Mouse (Mus musculus) MEL (cell line): ENCODE measurements around the gene Kcnd3. TPM values are rescaled to one million over a fixed set of nuclear protein-coding genes. Genes with fewer than 3 reads are reported as not detected.

Source experiments
- DNase-seq: peaks from one replicate; pipeline ENCODE4 v3.0.0; 2011; ENCODE audit warnings: low read depth, low spot score
- H3K27ac ChIP-seq: 2 replicates; pipeline ENCODE4 v1.5.1; 2012; ENCODE audit warnings: low read depth, mild to moderate bottlenecking, control low read depth, low read length, moderate library complexity; ENCODE audit not compliant: control insufficient read depth
- H3K27me3 ChIP-seq, 2 experiments: fragments of 150-350 bp in 1 of 2; sonication (generic) in 1 of 2; 2 replicates each; pipeline ENCODE4 v1.6.1; 2012; ENCODE audit warnings: low read length in 2 of 2, mild to moderate bottlenecking in 2 of 2, improper control_type of control experiment in 1 of 2, moderate library complexity in 1 of 2; ENCODE audit not compliant: insufficient read depth in 2 of 2, control insufficient read depth in 1 of 2
- H3K36me3 ChIP-seq, 2 experiments: 2 replicates each; pipeline ENCODE4 v1.6.1; 2012 to 2014; ENCODE audit warnings: low read length in 2 of 2, improper control_type of control experiment in 1 of 2, inconsistent platforms in 1 of 2, mild to moderate bottlenecking in 1 of 2; ENCODE audit not compliant: insufficient read depth in 2 of 2, control insufficient read depth in 1 of 2
- H3K4me1 ChIP-seq, 2 experiments: fragments of 150-350 bp in 1 of 2; sonication (generic) in 1 of 2; 2 replicates each; pipeline ENCODE4 v1.6.1; 2012; ENCODE audit warnings: low read length in 2 of 2, improper control_type of control experiment in 1 of 2, mild to moderate bottlenecking in 1 of 2; ENCODE audit not compliant: insufficient read depth in 2 of 2, control insufficient read depth in 1 of 2
- H3K4me3 ChIP-seq, 2 experiments: fragments of 150-350 bp in 1 of 2; sonication (generic) in 1 of 2; 2 replicates each; pipeline ENCODE4 v1.5.1; 2012; ENCODE audit warnings: low read depth in 2 of 2, low read length in 2 of 2, mild to moderate bottlenecking in 2 of 2, moderate library complexity in 2 of 2, control low read depth in 1 of 2, improper control_type of control experiment in 1 of 2; ENCODE audit not compliant: control insufficient read depth in 1 of 2, insufficient read depth in 1 of 2
- H3K79me2 ChIP-seq: 2 replicates; pipeline ENCODE4 v1.6.1; 2012; ENCODE audit warnings: mild to moderate bottlenecking, low read length, moderate library complexity; ENCODE audit not compliant: control insufficient read depth, poor library complexity, insufficient read depth
- H3K9ac ChIP-seq: 2 replicates; pipeline ENCODE4 v1.6.1; 2012; ENCODE audit warnings: low read depth, mild to moderate bottlenecking, control low read depth, low read length, moderate library complexity; ENCODE audit not compliant: control insufficient read depth, poor library complexity, severe bottlenecking
- H3K9me3 ChIP-seq: fragments of 150-350 bp; sonication (generic); replicated peaks from 2 replicates; pipeline ENCODE4 v1.6.1; 2012; ENCODE audit warnings: mild to moderate bottlenecking, low read length, improper control_type of control experiment, moderate library complexity; ENCODE audit not compliant: insufficient read depth
- BHLHE40 ChIP-seq: IDR thresholded peaks from 2 replicates; pipeline ENCODE4 v1.6.1; 2012; ENCODE audit warnings: low read depth, mild to moderate bottlenecking, inconsistent platforms, low read length, improper control_type of control experiment, borderline replicate concordance
- CHD1 ChIP-seq: IDR thresholded peaks from 2 replicates; pipeline ENCODE4 v1.6.1; 2012; ENCODE audit warnings: low read depth, mild to moderate bottlenecking, inconsistent platforms, low read length, improper control_type of control experiment
- CHD2 ChIP-seq: IDR thresholded peaks from 2 replicates; pipeline ENCODE4 v1.6.1; 2011; ENCODE audit warnings: low read length, improper control_type of control experiment
- CTCF ChIP-seq, 3 experiments: IDR thresholded peaks in 2 of 3; conservative IDR thresholded peaks in 1 of 3; 2 replicates each; pipeline ENCODE4 v1.5.1; 2011 to 2012; ENCODE audit warnings: low read length in 3 of 3, low read depth in 2 of 3, mild to moderate bottlenecking in 2 of 3, improper control_type of control experiment in 1 of 3, inconsistent platforms in 1 of 3, mixed read lengths in 1 of 3, moderate library complexity in 1 of 3; ENCODE audit not compliant: control insufficient read depth in 1 of 3, insufficient read depth in 1 of 3, poor library complexity in 1 of 3, severe bottlenecking in 1 of 3
- ELF1 ChIP-seq: IDR thresholded peaks from 2 replicates; pipeline ENCODE4 v1.6.1; 2014; ENCODE audit warnings: low read depth, mild to moderate bottlenecking, inconsistent platforms, low read length, improper control_type of control experiment, moderate library complexity
- EP300 ChIP-seq, 2 experiments: IDR thresholded peaks; 2 replicates each; pipeline ENCODE4 v1.6.1; 2011; ENCODE audit warnings: improper control_type of control experiment in 2 of 2, low read length in 2 of 2, low read depth in 1 of 2, mild to moderate bottlenecking in 1 of 2
- ETS1 ChIP-seq: IDR thresholded peaks from 2 replicates; pipeline ENCODE4 v1.6.1; 2012; ENCODE audit warnings: low read depth, mild to moderate bottlenecking, inconsistent platforms, low read length, improper control_type of control experiment, moderate library complexity
- GABPA ChIP-seq: IDR thresholded peaks from 2 replicates; pipeline ENCODE4 v1.6.1; 2012; ENCODE audit warnings: low read depth, mild to moderate bottlenecking, inconsistent platforms, low read length, improper control_type of control experiment, moderate library complexity
- HCFC1 ChIP-seq: IDR thresholded peaks from 2 replicates; pipeline ENCODE4 v1.6.1; 2012; ENCODE audit warnings: low read depth, mild to moderate bottlenecking, inconsistent platforms, low read length, improper control_type of control experiment, moderate library complexity
- JUND ChIP-seq: IDR thresholded peaks from 2 replicates; pipeline ENCODE4 v1.6.1; 2011; ENCODE audit warnings: low read depth, mild to moderate bottlenecking, improper control_type of control experiment, low read length
- KAT2A ChIP-seq: conservative IDR thresholded peaks from 2 replicates; pipeline ENCODE4 v1.6.1; 2012; ENCODE audit warnings: low read depth, low read length, improper control_type of control experiment, inconsistent platforms
- MAFK ChIP-seq: IDR thresholded peaks from 2 replicates; pipeline ENCODE4 v1.6.1; 2011; ENCODE audit warnings: low read depth, mild to moderate bottlenecking, low read length, improper control_type of control experiment, borderline replicate concordance
- MAX ChIP-seq: IDR thresholded peaks from 2 replicates; pipeline ENCODE4 v1.6.1; 2011; ENCODE audit warnings: low read length, improper control_type of control experiment
- MAZ ChIP-seq: IDR thresholded peaks from 2 replicates; pipeline ENCODE4 v1.6.1; 2012; ENCODE audit warnings: low read depth, mild to moderate bottlenecking, inconsistent platforms, low read length, improper control_type of control experiment
- MEF2A ChIP-seq: IDR thresholded peaks from 2 replicates; pipeline ENCODE4 v1.6.1; 2014; ENCODE audit warnings: low read depth, mild to moderate bottlenecking, inconsistent platforms, low read length, improper control_type of control experiment; ENCODE audit not compliant: poor library complexity, insufficient replicate concordance, severe bottlenecking; ENCODE audit errors: extremely low read depth
- MXI1 ChIP-seq: IDR thresholded peaks from 2 replicates; pipeline ENCODE4 v1.6.1; 2011; ENCODE audit warnings: mild to moderate bottlenecking, low read depth, low read length, improper control_type of control experiment
- NELFE ChIP-seq: IDR thresholded peaks from 2 replicates; pipeline ENCODE4 v1.6.1; 2011; ENCODE audit warnings: low read depth, low read length, improper control_type of control experiment
- POLR2A ChIP-seq, 2 experiments: IDR thresholded peaks; 2 replicates each; pipeline ENCODE4 v1.6.1; 2011 to 2012; ENCODE audit warnings: low read length in 2 of 2, mild to moderate bottlenecking in 2 of 2, control low read depth in 1 of 2, improper control_type of control experiment in 1 of 2, low read depth in 1 of 2, moderate library complexity in 1 of 2; ENCODE audit not compliant: control insufficient read depth in 1 of 2, insufficient read depth in 1 of 2, poor library complexity in 1 of 2
- RAD21 ChIP-seq: IDR thresholded peaks from 2 replicates; pipeline ENCODE4 v1.6.1; 2011; ENCODE audit warnings: mild to moderate bottlenecking, low read depth, low read length, improper control_type of control experiment
- RCOR1 ChIP-seq: IDR thresholded peaks from 2 replicates; pipeline ENCODE4 v1.6.1; 2012; ENCODE audit warnings: low read depth, mild to moderate bottlenecking, inconsistent platforms, low read length, improper control_type of control experiment
- SMC3 ChIP-seq: IDR thresholded peaks from 2 replicates; pipeline ENCODE4 v1.6.1; 2011; ENCODE audit warnings: low read depth, low read length, improper control_type of control experiment
- TBP ChIP-seq: IDR thresholded peaks from 2 replicates; pipeline ENCODE4 v1.8.0; 2011; ENCODE audit warnings: low read depth, low read length, improper control_type of control experiment
- TCF12 ChIP-seq: IDR thresholded peaks from 2 replicates; pipeline ENCODE4 v1.6.1; 2014; ENCODE audit warnings: low read depth, mild to moderate bottlenecking, inconsistent platforms, low read length, improper control_type of control experiment, moderate library complexity
- UBTF ChIP-seq: IDR thresholded peaks from 2 replicates; pipeline ENCODE4 v1.6.1; 2012; ENCODE audit warnings: low read depth, mild to moderate bottlenecking, inconsistent platforms, low read length, improper control_type of control experiment, moderate library complexity, borderline replicate concordance; ENCODE audit not compliant: insufficient read depth
- USF1 ChIP-seq: IDR thresholded peaks from 2 replicates; pipeline ENCODE4 v1.6.1; 2014; ENCODE audit warnings: low read depth, mild to moderate bottlenecking, inconsistent platforms, low read length, improper control_type of control experiment, moderate library complexity
- ZC3H11A ChIP-seq: IDR thresholded peaks from 2 replicates; pipeline ENCODE4 v1.6.1; 2012; ENCODE audit warnings: low read depth, mild to moderate bottlenecking, inconsistent platforms, low read length, improper control_type of control experiment
- ZKSCAN1 ChIP-seq: IDR thresholded peaks from 2 replicates; pipeline ENCODE4 v1.6.1; 2012; ENCODE audit warnings: low read depth, mild to moderate bottlenecking, inconsistent platforms, low read length, improper control_type of control experiment, moderate library complexity
- ZNF384 ChIP-seq: IDR thresholded peaks from 2 replicates; pipeline ENCODE4 v1.6.1; 2012; ENCODE audit warnings: low read depth, mild to moderate bottlenecking, inconsistent platforms, low read length, improper control_type of control experiment
- polyA plus RNA-seq, 2 experiments: library from polyadenylated mRNA; stranded (reverse) in 1 of 2; unstranded in 1 of 2; fragments of >175 nt in 1 of 2; fragments of >200 nt in 1 of 2; gene quantifications; 2 replicates each; pipeline versions ENCODE4 v1.2.1 to v1.2.4; 2012; ENCODE audit warnings: low replicate concordance in 2 of 2, low read depth in 1 of 2; ENCODE audit not compliant: insufficient read length in 2 of 2, insufficient read depth in 1 of 2, missing spikeins in 1 of 2
- total RNA-seq: library from RNA; depleted of rRNA; stranded (reverse); fragments of 300-350 nt; gene quantifications from 2 replicates; pipeline ENCODE4 v1.2.3, GENCODE M21; 2012

Gene Kcnd3
- total and polyA plus RNA-seq, 3 experiments = 0.01 TPM; not detected in 2

DNA sequence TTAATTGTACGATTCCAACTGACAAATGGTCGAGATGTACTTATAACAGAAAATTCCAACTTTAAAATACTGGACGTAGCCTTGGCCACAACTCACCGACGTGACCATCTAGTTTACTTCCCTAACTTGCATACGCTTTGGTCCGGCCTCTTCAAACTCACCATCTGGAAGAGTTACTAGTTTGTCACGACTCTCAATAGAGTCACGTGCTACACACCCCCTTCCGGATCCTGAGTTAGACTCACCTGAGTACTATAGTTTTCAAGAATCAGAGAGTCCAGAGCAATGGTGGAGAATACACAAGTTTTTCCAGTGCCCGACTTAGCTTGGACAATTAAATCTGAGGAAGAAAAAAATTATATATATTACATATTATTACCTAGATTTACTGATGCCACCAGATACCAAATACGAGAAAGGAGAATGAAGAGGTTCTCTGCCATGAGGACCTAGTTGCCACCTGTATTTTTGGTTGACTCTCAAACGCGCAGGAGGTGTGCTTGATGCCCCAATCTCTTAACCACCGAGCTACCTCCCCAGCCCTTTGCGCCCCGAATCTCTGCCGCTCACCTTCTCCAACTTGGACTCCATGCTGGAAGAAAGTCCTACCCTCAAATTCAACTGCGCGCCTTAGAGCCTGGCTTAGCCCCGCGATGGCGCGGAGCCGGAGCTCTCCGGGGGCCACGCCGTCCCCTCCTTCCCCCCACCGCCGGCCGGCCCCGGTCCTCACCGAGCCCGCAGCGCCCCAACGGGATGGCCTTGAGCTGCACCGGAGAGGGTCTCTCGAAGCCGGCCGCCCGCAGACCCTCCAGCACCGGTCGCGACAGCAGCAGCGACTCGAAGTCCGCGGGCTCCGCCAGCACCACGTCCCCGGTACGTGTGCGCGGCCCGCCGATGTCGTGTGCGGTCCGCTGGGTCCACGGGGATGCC, 234.5 kb downstream of the Kcnd3 start:
- Histone ChIP-seq H3K36me3 (peaks cover 6 to 13% of the 10 kb centered on the region in 2 experiments), H3K9ac (peak overlapping the region; percentile 89), H3K79me2 (peaks cover 20% of the 10 kb centered on the region), H3K4me3 (peak overlapping the region; percentile 56 to 78), H3K4me1 (peaks cover 0 to 12% of the 10 kb centered on the region in 2 experiments; a peak in 2 of 4 replicates), H3K27me3 (no peaks in the 10 kb centered on the region), H3K9me3 (no peaks in the 10 kb centered on the region), H3K27ac (peak overlapping the region; percentile 29)
- DNase-seq = peak; percentile 44
- TF ChIP-seq USF1 (peak; percentile 65), MEF2A (no peak), BHLHE40 (peak; percentile 35; the same call in 1 of the 2 replicates), TCF12 (no peak), MAZ (no peak), GABPA (no peak), ZKSCAN1 (no peak), MXI1 (peak; percentile 55; the same call in 1 of the 2 replicates), UBTF (no peak; the same call in 1 of the 2 replicates), ETS1 (no peak), MAX (peak; percentile 65)

DNA sequence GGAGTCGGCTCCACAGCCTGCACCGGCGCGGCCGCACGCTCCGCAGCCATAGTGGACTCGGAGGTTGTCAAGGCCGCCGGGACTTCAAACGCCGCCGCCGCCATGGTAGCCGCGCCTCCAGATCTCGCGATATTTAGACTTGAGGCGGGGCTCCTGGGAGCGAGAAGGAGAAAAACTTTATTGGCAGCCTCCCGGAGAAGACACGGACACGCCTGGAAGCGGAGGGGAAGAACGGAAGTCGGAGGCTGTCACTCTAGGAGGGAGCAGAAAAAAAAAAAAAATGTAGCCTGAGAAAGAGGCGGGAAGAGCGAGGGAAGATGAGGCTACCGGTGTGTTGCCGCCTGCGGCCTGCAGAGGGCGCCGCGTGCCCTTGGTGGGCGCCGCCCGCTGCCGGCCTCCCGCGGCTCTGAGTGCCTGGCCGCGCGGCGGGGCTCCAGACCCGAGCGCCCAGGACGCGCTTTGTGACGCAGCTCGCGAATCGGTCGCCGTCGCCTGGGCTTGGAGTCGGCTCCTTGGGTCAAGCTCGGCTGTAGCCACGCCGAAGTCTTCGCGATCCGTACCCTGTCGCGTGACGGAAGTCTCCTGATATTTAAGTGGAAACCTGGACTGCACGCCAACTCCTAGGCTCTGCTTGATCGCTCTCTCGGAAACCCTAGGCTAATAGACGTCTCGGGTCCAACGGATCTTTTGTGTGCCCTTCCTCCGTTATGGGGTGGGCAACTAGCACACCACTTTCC, 235.4 kb downstream of the Kcnd3 start, which contains the start of gene Ddx20:
TSS of gene Ddx20 (minus strand) at position 251 of the 737 bp plus-strand sequence.
- peak; percentile 99 for DNase-seq
- Histone ChIP-seq H3K9me3 (no peaks in the 10 kb centered on the region), H3K27me3 (no peaks in the 10 kb centered on the region), H3K4me3 (peak within 1 kb of the TSS; percentile 56 to 89), H3K4me1 (peaks cover 0 to 12% of the 10 kb centered on the region in 2 experiments; a peak in 2 of 4 replicates), H3K36me3 (peaks cover 1 to 13% of the 10 kb centered on the region in 2 experiments), H3K79me2 (peaks cover 20% of the 10 kb centered on the region), H3K27ac (peak within 1 kb of the TSS; percentile 78), H3K9ac (peak within 1 kb of the TSS; percentile 94)
- TF ChIP-seq GABPA = no peak
- TF ChIP-seq JUND = no peak
- peak; percentile 98 for TF ChIP-seq SMC3
- TF ChIP-seq ZC3H11A = peak; percentile 92
- peak; percentile 81 for TF ChIP-seq TCF12
- peak; percentile 74 for TF ChIP-seq TBP
- no peak for TF ChIP-seq CHD1
- TF ChIP-seq POLR2A (IDR thresholded peaks at IDR 0.05; ENCODE audit: control insufficient read depth in 1 of 2, insufficient read depth in 1 of 2, low read depth in 1 of 2, low read length in 2 of 2, poor library complexity in 1 of 2) = peak; percentile 83 to 85
- no peak; the same call in 1 of the 2 replicates for TF ChIP-seq KAT2A
- TF ChIP-seq ZNF384 = peak; percentile 98
- peak; percentile 91 for TF ChIP-seq NELFE
- TF ChIP-seq MAFK = no peak
- peak; percentile 89 for TF ChIP-seq RAD21
- peak in 1 of 2 experiments; percentile 65; a peak in 2 of 4 replicates for TF ChIP-seq EP300 (IDR thresholded peaks at IDR 0.05; ENCODE audit: low read depth in 1 of 2, low read length in 2 of 2)
- TF ChIP-seq MAX = peak; percentile 76; the same call in 1 of the 2 replicates
- peak; percentile 92 for TF ChIP-seq ELF1
- TF ChIP-seq BHLHE40 = no peak
- TF ChIP-seq CTCF (IDR thresholded peaks at IDR 0.05 in 2 of 3, conservative IDR thresholded peaks at IDR 0.05 in 1 of 3; ENCODE audit: control insufficient read depth in 1 of 3, insufficient read depth in 1 of 3, low read depth in 2 of 3, low read length in 3 of 3, poor library complexity in 1 of 3, severe bottlenecking in 1 of 3) = peak; percentile 71 to 96 (median 91); a peak in 5 of 6 replicates
- no peak; the same call in 1 of the 2 replicates for TF ChIP-seq RCOR1
- peak; percentile 95 for TF ChIP-seq HCFC1
- TF ChIP-seq CHD2 = peak; percentile 99
